Comparison of ENCODE assay signal across 7 mouse cellular contexts in the genomic region with DNA sequence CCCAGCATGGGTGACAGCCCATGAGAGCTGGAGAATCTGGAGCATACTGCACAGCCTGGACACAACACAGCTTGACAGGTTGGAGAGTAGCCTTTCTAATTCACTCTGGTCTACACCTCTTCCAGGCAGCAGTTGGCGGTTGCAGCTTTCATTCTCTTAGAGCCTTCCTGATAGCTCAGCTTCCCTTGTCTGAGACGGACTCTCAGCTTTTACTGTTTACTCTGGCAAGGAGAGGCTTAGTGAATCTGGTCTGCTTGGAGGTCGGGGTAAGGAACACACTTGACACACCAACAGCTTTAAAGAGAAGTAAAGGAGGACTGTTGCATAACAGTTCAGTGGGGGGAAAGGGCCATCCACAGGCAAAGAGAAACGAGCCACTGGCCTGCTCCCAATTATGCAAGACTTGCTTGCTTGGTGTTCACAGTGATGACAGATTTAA. TPM values are rescaled to one million over a fixed set of nuclear protein-coding genes. Genes with fewer than 3 reads are reported as not detected.
A peak's percentile ranks its signal among the peaks of the same experiment; 100 is the strongest.
DNase-seq lines count a peak whose midpoint lies in the region; ATAC-seq and TF ChIP-seq lines count a peak whose summit lies in the region.

No protein-coding gene starts in this region.

- 0 out of 2 replicates have a peak, but pooled peaks have one; percentile 32 for TF ChIP-seq EP300 in liver, postnatal 0 days (IDR thresholded peaks at IDR 0.05; ENCODE audit: low read depth)

- H3K4me1 ChIP-seq in forebrain, embryonic 15.5 days = peaks cover 34% of the 10 kb centered on the region
- no peaks in the 10 kb centered on the region for H3K4me1 ChIP-seq in hindbrain, embryonic 11.5 days (replicated peaks; ENCODE audit: control insufficient read depth, insufficient read depth, low read length)
- H3K4me1 ChIP-seq in liver, postnatal 0 days (ENCODE audit: insufficient read depth) = peaks cover 10% of the 10 kb centered on the region

- H3K27me3 ChIP-seq in forebrain, embryonic 15.5 days = no peaks in the 10 kb centered on the region
- no peaks in the 10 kb centered on the region for H3K27me3 ChIP-seq in hindbrain, embryonic 11.5 days (ENCODE audit: control insufficient read depth, insufficient read depth, low read length)
- no peaks in the 10 kb centered on the region for H3K27me3 ChIP-seq in liver, postnatal 0 days (ENCODE audit: insufficient read depth, low read length)

- peak; percentile 62 for DNase-seq in Muller cell, postnatal 12 days (ENCODE audit: inconsistent ontology term)
- DNase-seq in adrenal gland, postnatal 14 days = peak; percentile 77
- DNase-seq in hindbrain, embryonic 11.5 days (ENCODE audit: low spot score) = no peak
- peak; percentile 59 for DNase-seq in liver, postnatal 0 days
- peak; percentile 31 for DNase-seq in ovary, postnatal 14 days (ENCODE audit: low spot score)
- no peak for DNase-seq in embryo, embryonic 10 days (ENCODE audit: low spot score)

- TF ChIP-seq CTCF in liver, postnatal 0 days (IDR thresholded peaks at IDR 0.05; ENCODE audit: low read depth) = no peak

- no peaks in the 10 kb centered on the region for H3K9me3 ChIP-seq in forebrain, embryonic 15.5 days
- H3K9me3 ChIP-seq in hindbrain, embryonic 11.5 days (ENCODE audit: control insufficient read depth, low read length) = no peaks in the 10 kb centered on the region
- no peaks in the 10 kb centered on the region for H3K9me3 ChIP-seq in liver, postnatal 0 days (ENCODE audit: low read length)

- H3K4me2 ChIP-seq in forebrain, embryonic 15.5 days (replicated peaks) = no peak overlapping the region
- no peak overlapping the region for H3K4me2 ChIP-seq in hindbrain, embryonic 11.5 days (replicated peaks; ENCODE audit: low read depth, low read length)
- H3K4me2 ChIP-seq in liver, postnatal 0 days (ENCODE audit: low read depth, low read length) = 0 out of 2 replicates have a peak overlapping the region, but pooled peaks have one; percentile 34

- no peaks in the 10 kb centered on the region for H3K36me3 ChIP-seq in forebrain, embryonic 15.5 days
- no peaks in the 10 kb centered on the region for H3K36me3 ChIP-seq in hindbrain, embryonic 11.5 days (ENCODE audit: control insufficient read depth, insufficient read depth, low read length)
- 0 out of 2 replicates have a peak, but pooled peaks cover 2% of the 10 kb centered on the region for H3K36me3 ChIP-seq in liver, postnatal 0 days (replicated peaks; ENCODE audit: insufficient read depth, low read length)

- 28% methylated on average over 4 of the region's 4 CpGs for WGBS in forebrain, embryonic 15.5 days
- 66% methylated on average over 4 of the region's 4 CpGs for whole genome bisulfite sequencing in hindbrain, embryonic 11.5 days
- 28% methylated on average over 4 of the region's 4 CpGs for WGBS in liver, postnatal 0 days (ENCODE audit: insufficient replicate concordance)

- no peak overlapping the region for H3K9ac ChIP-seq in forebrain, embryonic 15.5 days (replicated peaks)
- H3K9ac ChIP-seq in hindbrain, embryonic 11.5 days (ENCODE audit: low read depth, low read length) = no peak overlapping the region
- H3K9ac ChIP-seq in liver, postnatal 0 days (replicated peaks) = 0 out of 2 replicates have a peak overlapping the region, but pooled peaks have one; percentile 8

- no peak overlapping the region for H3K4me3 ChIP-seq in forebrain, embryonic 15.5 days
- no peak overlapping the region for H3K4me3 ChIP-seq in hindbrain, embryonic 11.5 days (ENCODE audit: low read depth, low read length)
- H3K4me3 ChIP-seq in liver, postnatal 0 days (ENCODE audit: low read depth, low read length) = no peak overlapping the region

- peak overlapping the region; percentile 90 for H3K27ac ChIP-seq in forebrain, embryonic 15.5 days (replicated peaks)
- peak overlapping the region; percentile 67 for H3K27ac ChIP-seq in hindbrain, embryonic 11.5 days (ENCODE audit: low read depth, low read length)
- peak overlapping the region; percentile 75 for H3K27ac ChIP-seq in liver, postnatal 0 days (ENCODE audit: low read depth)

- peak; percentile 39 for ATAC-seq in forebrain, embryonic 15.5 days (replicated peaks)
- ATAC-seq in hindbrain, embryonic 11.5 days (ENCODE audit: low FRiP score) = no peak
- ATAC-seq in liver, postnatal 0 days = peak; percentile 78

RNA-seq across cellular contexts. Expression of a gene that starts 22.1 kb away (rescaled TPM):
- total RNA-seq in adrenal gland, postnatal 14 days (2021) = 30.5 and 34.6 TPM in 2 replicates
- 42.8 and 43.0 TPM in 2 replicates for polyA plus RNA-seq in forebrain, embryonic 15.5 days (2015; fragmentation: Nextera tagmentation; extraction: Ambion mirVana)
- 51.9 and 53.0 TPM in 2 replicates for polyA plus RNA-seq in hindbrain, embryonic 11.5 days (2014; fragmentation: Nextera tagmentation; extraction: Ambion mirVana)
- polyA plus RNA-seq in liver, postnatal 0 days (2015; fragmentation: Nextera tagmentation; extraction: Ambion mirVana) = 18.4 and 18.5 TPM in 2 replicates

RNA-seq across cellular contexts. Expression of a gene that starts 46.2 kb away (rescaled TPM):
- total RNA-seq in adrenal gland, postnatal 14 days (2021) = 21.0 and 25.7 TPM in 2 replicates
- polyA plus RNA-seq in forebrain, embryonic 15.5 days (2015; fragmentation: Nextera tagmentation; extraction: Ambion mirVana) = 25.5 and 28.3 TPM in 2 replicates
- polyA plus RNA-seq in hindbrain, embryonic 11.5 days (2014; fragmentation: Nextera tagmentation; extraction: Ambion mirVana) = 7.8 and 12.6 TPM in 2 replicates
- 4.7 and 5.2 TPM in 2 replicates for polyA plus RNA-seq in liver, postnatal 0 days (2015; fragmentation: Nextera tagmentation; extraction: Ambion mirVana)

RNA-seq across cellular contexts. Expression of a gene that starts 47.1 kb away (rescaled TPM):
- total RNA-seq in adrenal gland, postnatal 14 days (2021) = 121 and 129 TPM in 2 replicates
- 72.2 and 76.7 TPM in 2 replicates for polyA plus RNA-seq in forebrain, embryonic 15.5 days (2015; fragmentation: Nextera tagmentation; extraction: Ambion mirVana)
- 97.3 and 110 TPM in 2 replicates for polyA plus RNA-seq in hindbrain, embryonic 11.5 days (2014; fragmentation: Nextera tagmentation; extraction: Ambion mirVana)
- 245 and 255 TPM in 2 replicates for polyA plus RNA-seq in liver, postnatal 0 days (2015; fragmentation: Nextera tagmentation; extraction: Ambion mirVana)

RNA-seq across cellular contexts. Expression of a gene that starts 54.6 kb away (rescaled TPM):
- 7.9 and 8.3 TPM in 2 replicates for total RNA-seq in adrenal gland, postnatal 14 days (2021)
- polyA plus RNA-seq in forebrain, embryonic 15.5 days (2015; fragmentation: Nextera tagmentation; extraction: Ambion mirVana) = 3.6 and 3.8 TPM in 2 replicates
- polyA plus RNA-seq in hindbrain, embryonic 11.5 days (2014; fragmentation: Nextera tagmentation; extraction: Ambion mirVana) = 1.4 and 1.9 TPM in 2 replicates
- polyA plus RNA-seq in liver, postnatal 0 days (2015; fragmentation: Nextera tagmentation; extraction: Ambion mirVana) = 0.43 and 0.52 TPM in 2 replicates

Comparison
In these comparisons a context has a peak if more than half of its experiments do, and no peak if none do; other contexts are left out.
1. DNase-seq: peak in Muller cell, postnatal 12 days (single experiment), adrenal gland, postnatal 14 days (single experiment), liver, postnatal 0 days (single experiment) and ovary, postnatal 14 days (single experiment); none in hindbrain, embryonic 11.5 days (single experiment) and embryo, embryonic 10 days (single experiment).
2. Peak in every context shown above with its lines, with median percentiles within 50 percentile points of each other: H3K27ac ChIP-seq.